Comparison of ENCODE assay signal across 28 mouse cellular contexts in the genomic region with DNA sequence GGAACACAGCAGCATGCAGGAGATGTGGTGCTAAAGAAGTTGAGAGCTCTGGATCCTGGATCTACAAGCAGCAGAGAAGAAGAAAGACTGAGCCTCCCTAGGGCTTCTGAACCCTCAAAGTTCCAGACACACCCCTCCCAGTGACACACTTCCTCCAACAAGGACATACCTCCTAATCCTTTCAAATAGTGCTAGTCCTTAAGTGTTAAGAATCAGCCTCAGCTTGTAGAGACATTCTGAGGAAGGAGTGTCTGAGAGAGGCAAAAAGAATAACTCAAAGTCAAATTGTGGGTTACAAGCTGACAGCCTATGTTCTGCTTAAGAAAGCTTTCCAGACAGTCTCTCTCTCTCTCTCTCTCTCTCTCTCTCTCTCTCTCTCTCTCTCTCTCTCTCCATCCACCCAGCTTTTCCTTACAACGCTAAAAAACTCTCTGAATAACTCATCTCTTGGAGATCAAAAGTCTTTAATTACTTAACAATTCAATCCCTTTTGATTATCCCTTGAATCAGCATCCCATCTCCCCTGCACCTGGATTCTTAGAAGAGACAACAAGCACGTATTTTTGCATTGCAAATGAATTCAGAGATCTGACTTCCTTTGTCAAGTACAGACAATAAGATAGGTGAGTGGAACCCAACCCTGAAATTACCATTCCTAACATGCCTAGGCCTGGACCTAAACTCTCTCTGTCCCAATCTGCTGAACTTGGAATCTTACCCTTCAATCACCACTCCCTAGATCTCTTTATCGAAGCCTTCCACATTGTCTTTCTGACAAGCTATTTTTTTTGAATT.
"Had no signal": no experiment of that assay in that cellular context is flagged by ENCODE, and none has a peak within 500 bp of the region (broad histone marks: within the 10 kb centered on the region; RNA-seq: fewer than 3 reads in every experiment).

No protein-coding gene starts in this region.

- H3K9ac ChIP-seq: hindbrain, embryonic 12.5 days; hindbrain, embryonic 14.5 days; intestine, embryonic 15.5 days; limb, embryonic 13.5 days; limb, embryonic 15.5 days; liver, embryonic 13.5 days; liver, embryonic 15.5 days; liver, postnatal 0 days had no signal

- H3K27me3 ChIP-seq: hindbrain, embryonic 12.5 days; intestine, embryonic 15.5 days; limb, embryonic 13.5 days; limb, embryonic 15.5 days; liver, embryonic 13.5 days; liver, embryonic 15.5 days had no signal

- H3K4me3 ChIP-seq: gastrocnemius, adult 2 months; hindbrain, embryonic 10.5 days; hindbrain, embryonic 12.5 days; intestine, embryonic 15.5 days; layer of hippocampus, adult 2 months; limb, embryonic 13.5 days; limb, embryonic 15.5 days; liver, embryonic 13.5 days; liver, embryonic 15.5 days had no signal

- H3K4me1 ChIP-seq: hindbrain, embryonic 10.5 days; hindbrain, embryonic 12.5 days; intestine, embryonic 15.5 days; limb, embryonic 15.5 days; liver, embryonic 13.5 days; liver, embryonic 15.5 days had no signal

- H3K36me3 ChIP-seq: hindbrain, embryonic 10.5 days; hindbrain, embryonic 12.5 days; intestine, embryonic 15.5 days; limb, embryonic 13.5 days; limb, embryonic 15.5 days; liver, embryonic 13.5 days; liver, embryonic 15.5 days had no signal

- H3K27ac ChIP-seq: gastrocnemius, adult 2 months; hindbrain, embryonic 10.5 days; hindbrain, embryonic 12.5 days; hindbrain, embryonic 14.5 days; intestine, embryonic 15.5 days; layer of hippocampus, adult 2 months; limb, embryonic 13.5 days; limb, embryonic 15.5 days; liver, embryonic 13.5 days; liver, embryonic 15.5 days had no signal

- H3K9me3 ChIP-seq: hindbrain, embryonic 10.5 days; hindbrain, embryonic 12.5 days; intestine, embryonic 15.5 days; limb, embryonic 13.5 days; limb, embryonic 15.5 days; liver, embryonic 13.5 days; liver, embryonic 15.5 days had no signal

- DNase-seq: gastrocnemius, adult 2 months; gastrocnemius, postnatal 10 days; gastrocnemius, postnatal 25 days; heart, adult 18-20 months; heart, postnatal 10 days; heart, postnatal 4 days; kidney, adult 18-20 months; kidney, adult 8-10 months; kidney, postnatal 10 days; kidney, postnatal 25 days; kidney, postnatal 4 days; layer of hippocampus, postnatal 36 days; left cerebral cortex, postnatal 4 days; liver, embryonic 13.5 days; liver, postnatal 0 days had no signal

- H3K4me2 ChIP-seq: heart, embryonic 11.5 days; hindbrain, embryonic 12.5 days; hindbrain, embryonic 14.5 days; intestine, embryonic 15.5 days; limb, embryonic 13.5 days; limb, embryonic 15.5 days; liver, embryonic 11.5 days; liver, embryonic 13.5 days; liver, embryonic 15.5 days had no signal

- ATAC-seq: hindbrain, embryonic 16.5 days; inflammation-experienced regulatory T-cells, adult 6 months; intestine, embryonic 15.5 days; intestine, postnatal 0 days; liver, postnatal 0 days had no signal
